Mouse (Mus musculus) c-Kit-positive CD71-negative TER-119-negative erythroid progenitor cells, embryonic 14.5 days (primary cell): Measurements from ENCODE around the gene Larp4.
A peak's percentile ranks its signal among the peaks of the same experiment; 100 is the strongest.

ENCODE experiments used
- DNase-seq: peaks from one replicate; pipeline ENCODE4 v3.0.0-alpha.2; 2013; ENCODE audit warnings: low read depth

Gene Larp4

DNA sequence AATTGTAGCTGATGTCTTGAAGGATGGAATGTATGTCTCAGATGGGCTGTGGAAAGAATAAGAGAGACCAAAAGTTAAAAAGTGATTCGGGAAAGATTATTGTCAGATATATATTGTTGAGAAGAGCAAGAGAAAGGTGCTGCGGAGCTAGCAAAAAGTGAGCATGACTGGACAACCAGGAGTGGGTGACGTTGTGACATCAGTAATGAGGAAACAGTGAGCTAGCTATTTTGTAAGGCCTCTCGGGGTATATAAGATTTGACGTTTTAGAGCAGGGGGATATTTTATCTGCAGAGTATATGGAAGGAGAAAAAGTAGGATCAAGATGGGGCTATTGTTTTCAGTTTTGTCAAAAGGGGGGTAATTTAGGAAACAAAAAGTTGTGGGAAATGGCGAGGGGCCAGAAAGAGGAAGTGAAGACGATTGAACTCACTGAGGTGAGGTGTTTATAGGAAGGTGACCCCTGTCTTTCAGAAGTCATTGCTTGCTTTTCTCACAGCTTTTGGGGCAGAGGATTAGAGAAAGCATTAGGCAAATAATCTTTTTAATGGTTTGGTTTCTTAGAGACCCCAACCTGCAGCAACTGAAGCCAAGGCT is 34.9 kb downstream of the Larp4 start:
- DNase-seq: no peak

GRCm38 (mm10) chr15:100006180-100006579 is 36.3 kb downstream of the Larp4 start:
- DNase-seq: no peak

DNA sequence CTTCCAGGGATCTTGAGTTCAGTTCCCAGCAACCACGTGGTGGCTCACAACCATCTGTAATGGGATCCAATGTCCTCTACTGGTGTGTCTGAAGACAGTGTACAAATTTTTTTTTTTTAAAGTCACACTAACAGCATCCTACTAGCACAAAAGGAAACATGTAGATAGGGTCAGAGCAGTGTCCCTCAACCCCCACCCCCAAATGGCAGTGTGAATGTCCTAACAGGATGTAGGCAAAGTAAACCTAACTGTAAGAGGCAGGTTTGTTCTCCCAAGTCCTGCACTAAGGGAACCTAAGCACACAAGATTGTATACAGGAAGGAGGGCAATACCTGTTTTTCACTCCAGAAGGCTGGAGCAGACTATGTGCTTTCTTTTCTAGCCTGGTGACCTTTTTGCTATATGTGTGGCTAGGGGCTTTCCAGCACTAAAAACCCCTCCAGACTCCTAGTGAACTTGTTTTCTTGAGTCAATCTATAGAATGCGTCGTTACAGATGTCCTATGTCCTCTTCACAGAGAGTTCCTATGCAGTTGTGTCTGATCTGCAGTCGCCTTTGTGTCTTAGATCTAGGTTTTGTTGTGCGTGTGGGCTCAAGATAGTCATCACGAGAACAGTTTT is 48.5 kb downstream of the Larp4 start:
- DNase-seq: no peak

DNA sequence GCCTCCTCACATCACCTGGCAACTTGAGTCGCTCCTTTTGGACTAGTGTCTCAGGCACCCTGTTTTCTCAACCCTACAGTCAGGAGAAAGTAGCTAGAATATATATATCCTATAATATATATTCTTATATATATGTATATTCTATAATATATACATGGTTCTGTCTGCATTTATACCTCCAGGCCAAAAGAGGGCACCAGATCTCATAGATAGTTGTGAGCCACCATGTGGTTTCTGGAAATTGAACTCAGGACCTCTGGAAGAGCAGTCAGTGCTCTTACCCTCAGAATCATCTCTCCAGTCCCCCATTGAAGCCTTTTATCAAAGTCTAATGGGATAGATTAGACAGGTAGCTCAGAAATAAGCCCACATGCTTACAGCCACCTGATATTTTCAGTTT is 51.3 kb downstream of the Larp4 start:
- no peak for DNase-seq

GRCm38 (mm10) chr15:100022923-100023322 is 53.1 kb downstream of the Larp4 start:
- DNase-seq: no peak

- DNase-seq: no peak
Measured at GRCm38 (mm10) chr15:100025076-100025834, 55.4 kb downstream of the Larp4 start.

DNA sequence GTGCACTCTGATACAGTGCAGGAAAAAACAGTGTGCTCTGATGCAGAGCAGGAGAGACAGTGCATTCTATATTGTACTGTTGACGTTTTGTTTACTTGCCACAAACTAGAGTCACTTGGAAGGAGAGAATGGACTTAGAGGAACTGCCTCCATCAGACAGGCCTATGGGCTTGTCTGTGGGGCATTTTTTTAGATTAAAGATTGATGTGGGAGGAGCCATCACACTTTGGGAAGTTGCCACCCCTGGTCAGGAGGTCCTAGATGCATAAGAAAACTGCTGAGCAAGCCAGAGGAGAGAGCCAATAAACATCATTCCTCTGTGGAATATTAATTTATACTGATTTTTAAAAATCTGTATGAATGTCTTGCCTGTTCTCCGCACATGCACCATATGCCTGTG is 58.3 kb downstream of the Larp4 start:
- DNase-seq: no peak

DNA sequence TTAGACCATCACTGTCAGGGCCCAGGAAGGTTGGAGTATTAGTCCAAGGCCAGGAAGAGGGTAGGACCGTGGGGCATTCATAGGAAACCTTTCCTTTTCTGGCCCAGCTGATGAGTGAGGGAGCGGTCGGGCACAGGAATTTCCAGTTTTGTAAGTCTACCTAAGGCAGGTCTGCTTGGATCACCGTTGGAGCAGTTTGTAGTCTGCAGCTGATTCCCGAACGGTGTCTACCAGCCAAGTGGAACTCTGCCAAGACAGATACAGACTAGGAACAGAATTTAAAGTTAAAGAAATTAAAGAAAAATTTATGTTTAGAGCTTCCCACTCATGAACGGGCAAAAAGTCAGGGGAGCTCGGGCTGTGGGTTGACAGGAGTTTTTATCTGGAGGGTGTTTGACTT is 59.6 kb downstream of the Larp4 start:
- no peak for DNase-seq

- no peak for DNase-seq
Measured at GRCm38 (mm10) chr15:100029900-100030299, 60.0 kb downstream of the Larp4 start.

GRCm38 (mm10) chr15:100032546-100032945 is 62.7 kb downstream of the Larp4 start:
- DNase-seq: no peak

DNA sequence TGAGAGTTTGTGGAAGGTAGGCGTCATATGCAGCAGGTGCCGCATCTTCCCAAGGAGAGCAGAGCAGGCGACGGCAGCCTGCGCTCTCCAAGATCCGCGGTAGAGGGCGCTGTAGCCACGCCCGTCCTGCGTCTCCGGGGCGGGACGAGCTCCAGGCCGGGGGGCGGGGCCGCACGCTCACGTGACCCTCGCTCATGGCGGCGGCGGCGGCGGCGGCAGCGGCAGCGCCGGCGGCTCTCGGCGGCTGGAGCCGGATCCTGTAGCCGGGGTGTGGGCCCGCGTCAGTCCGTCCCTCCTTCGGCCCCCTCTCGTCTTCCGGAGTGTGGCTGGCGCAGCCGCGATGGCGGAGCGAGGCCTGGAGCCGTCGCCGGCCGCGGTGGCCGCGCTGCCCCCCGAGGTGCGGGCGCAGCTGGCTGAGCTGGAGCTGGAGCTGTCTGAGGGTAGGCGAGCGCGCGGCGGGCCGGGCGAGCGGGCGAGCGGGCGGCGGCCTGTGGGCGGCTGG is 68.7 kb downstream of the Larp4 start, which contains the start of gene Dip2b:
TSS of gene Dip2b (plus strand) at position 195 of the 502 bp plus-strand sequence.
- peak; percentile 87 for DNase-seq

- DNase-seq: peak; percentile 48
Measured at GRCm38 (mm10) chr15:100039001-100039701, 69.3 kb downstream of the Larp4 start.

DNA sequence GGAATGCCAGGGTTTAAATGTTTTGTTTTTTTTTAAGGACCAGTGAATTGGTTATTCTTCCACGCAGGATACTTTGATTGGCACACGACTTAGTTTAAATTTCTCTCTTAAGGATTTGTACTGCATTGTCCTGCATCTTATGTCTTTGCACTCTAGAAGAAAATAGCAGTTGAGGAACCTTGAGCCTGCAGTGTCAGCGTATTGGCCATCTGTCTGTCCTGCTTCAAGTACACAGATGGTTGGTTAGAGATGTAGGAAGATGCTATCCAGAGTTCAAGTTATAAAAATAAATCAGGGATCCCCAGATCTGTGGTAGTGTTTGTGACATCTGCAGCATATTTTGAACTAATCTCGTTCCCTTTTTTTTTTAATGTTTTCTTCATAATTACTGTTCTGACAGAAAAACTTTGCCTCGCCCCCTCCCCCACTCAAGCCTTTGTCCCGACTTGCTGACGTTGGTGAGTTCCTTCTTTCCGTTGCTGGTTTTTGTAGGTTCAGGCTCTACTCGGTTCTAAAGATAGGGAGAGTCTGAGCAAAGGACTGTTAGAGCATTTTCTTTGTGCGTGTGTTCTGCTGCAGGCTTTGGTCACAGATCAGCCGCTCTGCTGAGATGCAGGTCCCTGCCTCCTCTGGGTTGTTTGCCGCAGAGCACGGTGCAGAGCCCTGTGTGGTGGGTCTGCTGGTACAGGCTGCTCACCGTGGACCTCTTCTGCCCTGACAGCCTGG is 70.8 kb downstream of the Larp4 start:
- DNase-seq: no peak

DNA sequence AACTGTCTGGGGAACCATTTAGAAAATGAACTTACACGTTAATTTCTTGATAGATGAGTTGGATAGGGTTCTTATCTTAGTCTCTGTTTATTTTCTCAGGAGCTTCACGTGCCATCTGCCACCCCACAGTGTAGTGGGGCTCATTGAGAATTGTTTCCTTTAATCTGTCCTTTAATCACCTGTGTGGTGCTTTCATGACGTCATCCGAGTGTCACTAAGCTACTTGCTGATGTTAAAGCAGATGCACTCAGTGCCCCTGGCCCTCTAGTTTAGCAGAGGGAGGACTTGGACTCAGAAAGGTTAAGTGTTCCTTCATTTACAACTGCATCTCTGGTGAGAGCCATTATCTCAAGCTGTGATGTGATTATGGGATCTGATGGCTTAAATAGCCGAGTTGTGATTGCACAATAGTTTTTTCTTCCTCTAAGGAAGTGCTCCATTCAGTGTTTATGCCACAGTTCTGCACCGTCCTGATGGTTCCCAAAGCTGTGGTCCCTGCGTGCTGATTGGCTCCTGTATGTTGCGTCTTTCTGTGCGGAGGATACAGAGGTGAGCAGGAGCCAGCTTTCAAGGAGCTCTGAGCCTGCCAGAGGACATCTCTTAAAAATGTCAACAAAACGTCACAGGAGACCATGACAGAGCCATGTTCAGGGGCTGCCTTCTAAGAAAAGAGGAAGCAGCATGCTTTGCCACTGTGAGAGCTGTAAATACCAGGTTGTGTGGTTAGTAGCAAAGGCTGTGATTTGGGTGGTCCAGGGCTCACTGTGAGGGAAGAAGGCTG is 71.6 kb downstream of the Larp4 start:
- peak; percentile 41 for DNase-seq

- DNase-seq: no peak
Measured at GRCm38 (mm10) chr15:100042048-100042400, 72.2 kb downstream of the Larp4 start.

- DNase-seq: no peak
Measured at GRCm38 (mm10) chr15:100045576-100045975, 75.7 kb downstream of the Larp4 start.

GRCm38 (mm10) chr15:100049496-100050087 is 79.7 kb downstream of the Larp4 start:
- DNase-seq: no peak

DNA sequence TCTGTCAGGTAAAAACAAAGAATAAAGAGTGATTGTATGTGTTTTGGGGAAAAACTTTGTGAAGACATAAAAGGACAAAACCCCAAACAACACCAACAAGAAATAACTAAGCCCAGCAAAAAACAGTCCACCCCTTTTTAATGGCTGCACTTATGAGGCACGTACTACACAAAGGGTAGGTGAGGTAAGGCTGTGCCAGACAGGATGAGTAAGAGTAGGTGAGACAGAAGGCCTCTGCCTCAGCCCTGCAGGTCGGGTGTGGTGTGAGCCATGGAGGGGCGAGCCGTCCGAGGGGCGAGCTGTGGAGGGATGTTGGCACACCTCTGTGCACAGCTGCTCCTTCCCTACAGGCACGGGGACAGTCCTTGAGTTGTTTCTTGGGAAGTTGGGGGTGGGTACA is 81.1 kb downstream of the Larp4 start:
- DNase-seq: no peak

DNA sequence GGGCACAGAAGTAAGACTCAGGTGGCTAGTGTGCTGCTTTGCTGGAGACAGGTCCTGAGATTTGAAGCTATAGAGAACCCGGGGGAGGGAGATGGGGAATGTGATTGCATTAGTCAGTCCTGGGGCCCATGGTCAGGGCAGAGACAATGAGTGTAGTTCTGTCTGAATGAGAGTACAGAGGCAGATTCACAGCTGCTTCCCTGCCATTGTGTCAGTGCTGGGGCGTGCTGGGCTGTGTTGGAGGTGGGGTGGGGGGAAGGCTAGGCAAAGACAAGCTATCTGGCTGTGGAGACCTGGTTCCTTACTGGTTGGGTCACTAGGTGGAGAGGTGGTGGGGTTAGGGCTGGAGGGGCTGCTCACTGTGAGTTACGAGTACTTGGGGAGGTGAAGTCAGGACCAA is 82.9 kb downstream of the Larp4 start:
- DNase-seq: no peak

- no peak for DNase-seq
Measured at GRCm38 (mm10) chr15:100056397-100056908, 86.6 kb downstream of the Larp4 start.
